Mouse (Mus musculus) liver, embryonic 16.5 days (tissue): Measurements from ENCODE around the gene Lman1l. TPM values are rescaled to one million over a fixed set of nuclear protein-coding genes. Genes with fewer than 3 reads are reported as not detected.

Source experiments
- ATAC-seq: fragments of 200-750 bp; cut with Nextera tagmentation; 2 replicates; pipeline ENCODE4 v1.8.0; 2017; ENCODE audit warnings: low read depth, mild to moderate bottlenecking, moderate number of reproducible peaks, moderate library complexity
- H3K27ac ChIP-seq: fragments of 300-500 bp; sonication (generic); 2 replicates; pipeline ENCODE4 v1.5.1; 2014; ENCODE audit warnings: mild to moderate bottlenecking, low read length
- H3K27me3 ChIP-seq: fragments of 300-500 bp; sonication (generic); 2 replicates; pipeline ENCODE4 v1.6.1; 2014; ENCODE audit warnings: low read depth, low read length, mixed read lengths; ENCODE audit not compliant: control insufficient read depth, insufficient read depth
- H3K36me3 ChIP-seq: fragments of 300-500 bp; sonication (generic); 2 replicates; pipeline ENCODE4 v1.6.1; 2014; ENCODE audit warnings: mild to moderate bottlenecking; ENCODE audit not compliant: control insufficient read depth, insufficient read depth
- H3K4me1 ChIP-seq: fragments of 300-500 bp; sonication (generic); 2 replicates; pipeline ENCODE4 v1.6.1; 2014; ENCODE audit warnings: low read depth, low read length, mixed read lengths; ENCODE audit not compliant: control insufficient read depth
- H3K4me2 ChIP-seq: fragments of 300-500 bp; sonication (generic); 2 replicates; pipeline ENCODE4 v1.6.1; 2014; ENCODE audit warnings: low read depth, low read length, mixed read lengths
- H3K4me3 ChIP-seq: fragments of 300-500 bp; sonication (generic); 2 replicates; pipeline ENCODE4 v1.5.1; 2014; ENCODE audit warnings: low read depth, mild to moderate bottlenecking, low read length
- H3K9ac ChIP-seq: fragments of 300-500 bp; sonication (generic); 2 replicates; pipeline ENCODE4 v1.6.1; 2014; ENCODE audit warnings: low read depth, low read length
- H3K9me3 ChIP-seq: fragments of 300-500 bp; sonication (generic); replicated peaks from 2 replicates; pipeline ENCODE4 v1.6.1; 2016; ENCODE audit warnings: low read length; ENCODE audit not compliant: control insufficient read depth
- WGBS: fragments of 180-500 bp; shearing (Covaris S2); extraction: QIAGEN DNeasy Blood & Tissue Kit; methylation state at CpG from one replicate; pipeline ENCODE4 v1.1.7; 2014; ENCODE audit not compliant: insufficient replicate concordance; 5-methylcytosine and 5-hydroxymethylcytosine counted together
- polyA plus RNA-seq: library from polyadenylated mRNA; unstranded; fragments of >200 nt; fragmentation: Nextera tagmentation; extraction: Ambion mirVana; gene quantifications from 2 replicates; pipeline ENCODE4 v1.2.1, GENCODE M21; 2015

The Lman1l gene
- polyA plus RNA-seq, 1 experiment from 2014 or later: not detected

DNA sequence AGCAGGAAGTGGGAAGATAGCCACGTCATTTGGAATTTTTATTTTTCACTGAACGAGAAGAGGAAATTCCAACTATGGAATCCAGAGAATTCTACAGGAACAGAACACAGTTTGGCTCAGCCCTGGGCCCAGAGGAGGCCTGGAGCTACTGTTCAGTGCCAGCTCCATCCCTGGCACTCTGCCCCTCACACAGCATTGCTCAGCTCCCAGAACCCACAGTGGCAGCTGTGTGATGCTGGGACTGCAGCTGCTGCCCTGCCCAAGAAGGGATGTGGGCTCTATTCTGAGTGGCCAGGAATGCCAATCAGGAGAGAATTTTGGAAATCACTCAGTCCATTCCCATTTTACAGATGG, 19.2 kb downstream of the Lman1l start:
- WGBS: 33% methylated on average over 2 of the region's 2 CpGs
- no peak overlapping the region for H3K9ac ChIP-seq
- H3K9me3 ChIP-seq: no peaks in the 10 kb centered on the region
- H3K4me1 ChIP-seq: peaks cover 7% of the 10 kb centered on the region
- no peak overlapping the region for H3K4me3 ChIP-seq
- no peak overlapping the region for H3K4me2 ChIP-seq
- no peak overlapping the region for H3K27ac ChIP-seq
- no peaks in the 10 kb centered on the region for H3K36me3 ChIP-seq
- peaks cover 17% of the 10 kb centered on the region for H3K27me3 ChIP-seq
- no peak for ATAC-seq

DNA sequence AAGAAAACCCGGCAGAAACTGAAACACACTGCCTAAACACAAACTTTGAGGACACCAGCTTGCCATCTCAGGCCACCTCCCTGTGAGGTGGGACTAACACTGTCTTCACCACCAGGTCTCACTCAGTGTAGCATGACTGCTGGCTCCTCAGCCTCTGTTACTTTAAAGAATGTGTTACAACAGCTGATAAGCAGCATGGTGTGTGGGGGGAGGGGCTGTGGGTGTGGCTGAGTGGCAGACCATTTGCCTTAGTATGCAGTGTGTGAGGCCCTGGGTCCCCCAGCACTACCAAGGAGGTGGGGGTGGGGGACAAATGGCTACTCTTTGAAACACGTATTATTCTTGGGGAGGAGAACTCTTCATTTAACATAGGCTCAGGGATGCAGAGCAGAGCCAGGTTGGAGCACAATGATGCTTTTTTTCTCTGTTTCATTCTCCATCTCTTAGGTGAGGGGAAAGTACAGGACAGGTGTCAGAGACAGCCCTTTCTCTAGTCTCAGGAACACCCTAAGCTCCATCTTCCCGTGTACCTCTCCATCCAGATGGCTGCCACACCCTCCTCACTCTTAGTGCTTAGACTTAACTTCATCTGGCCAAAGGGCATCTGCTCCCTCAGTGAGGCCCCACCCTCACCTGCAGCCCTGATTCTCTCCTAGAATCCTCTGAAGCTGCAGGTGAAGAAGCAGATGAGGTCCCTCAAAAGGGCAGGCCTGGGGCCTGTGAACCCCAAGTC, 19.8 kb downstream of the Lman1l start:
- H3K9ac ChIP-seq: no peak overlapping the region
- H3K9me3 ChIP-seq: no peaks in the 10 kb centered on the region
- WGBS: 17% methylated on average over 3 of the region's 3 CpGs
- ATAC-seq: 0 out of 2 replicates have a peak, but pooled peaks have one; percentile 24
- H3K4me3 ChIP-seq: no peak overlapping the region
- H3K27me3 ChIP-seq: peaks cover 11% of the 10 kb centered on the region; the same call in 1 of the 2 replicates
- no peak overlapping the region for H3K4me2 ChIP-seq
- peaks cover 7% of the 10 kb centered on the region for H3K4me1 ChIP-seq
- no peaks in the 10 kb centered on the region for H3K36me3 ChIP-seq
- no peak overlapping the region for H3K27ac ChIP-seq

DNA sequence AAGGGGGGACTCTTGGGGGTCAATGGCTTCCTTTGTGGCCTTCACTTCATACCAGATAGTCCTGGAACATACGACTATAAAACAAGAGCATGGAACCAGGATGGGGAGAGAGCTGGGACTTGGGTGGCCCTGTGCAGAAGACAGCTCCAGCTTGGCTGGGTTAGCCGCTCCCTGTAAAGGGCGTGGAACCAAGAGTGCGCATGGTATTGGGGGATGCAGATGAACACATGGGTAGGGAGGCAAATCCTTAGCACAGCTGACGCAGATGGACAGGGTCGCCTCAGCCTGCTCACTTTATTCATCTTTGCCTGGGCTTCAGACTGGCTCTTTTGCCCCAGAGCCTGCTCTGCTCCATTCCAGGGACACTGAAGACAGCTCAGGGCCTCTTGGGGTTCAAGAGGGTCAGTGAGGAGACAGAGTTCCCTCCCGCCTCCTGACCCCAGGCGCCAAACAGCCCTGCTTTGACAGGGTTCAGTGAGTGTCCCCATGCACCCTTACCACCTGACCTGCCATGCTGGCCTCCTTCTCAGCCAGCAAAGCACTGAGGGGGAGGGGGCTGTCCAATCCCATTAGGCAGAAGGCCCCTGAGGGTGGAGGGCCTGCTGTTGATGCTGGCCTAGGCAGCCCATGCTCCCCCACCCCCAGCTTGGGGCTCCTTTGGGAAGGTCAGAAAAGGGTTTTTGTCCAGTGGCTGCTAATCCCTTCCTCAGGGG, 21.6 kb downstream of the Lman1l start:
- 0 out of 2 replicates have a peak, but pooled peaks cover 2% of the 10 kb centered on the region for H3K27me3 ChIP-seq
- H3K4me1 ChIP-seq: peaks cover 10% of the 10 kb centered on the region
- H3K9me3 ChIP-seq: no peaks in the 10 kb centered on the region
- H3K36me3 ChIP-seq: no peaks in the 10 kb centered on the region
- no peak overlapping the region for H3K27ac ChIP-seq
- H3K9ac ChIP-seq: no peak overlapping the region
- H3K4me3 ChIP-seq: no peak overlapping the region
- no peak for ATAC-seq
- no peak overlapping the region for H3K4me2 ChIP-seq
- 53% methylated on average over 8 of the region's 8 CpGs for WGBS

DNA sequence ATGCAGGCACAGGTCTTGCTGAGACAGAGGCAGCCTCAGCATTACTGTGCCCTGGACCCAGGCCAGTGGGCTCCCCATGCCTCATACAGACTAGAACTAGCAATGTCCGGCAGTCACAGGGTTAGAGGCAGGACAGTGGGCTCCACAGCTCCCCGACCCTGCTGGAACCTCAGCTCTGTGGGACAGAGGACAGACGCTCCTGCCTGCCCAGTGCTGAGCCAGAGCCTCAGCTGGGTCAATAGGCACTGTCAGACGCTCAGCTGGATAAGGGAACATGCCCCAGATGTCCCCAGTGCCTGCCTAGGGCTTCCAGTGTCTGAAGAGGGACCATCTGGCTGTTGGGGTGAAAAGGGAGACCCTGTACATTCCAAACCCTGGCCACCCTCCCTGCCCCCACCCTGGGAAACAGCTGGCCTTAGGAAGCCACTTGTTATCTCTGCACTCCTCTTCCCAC, 22.6 kb downstream of the Lman1l start:
- H3K27ac ChIP-seq: no peak overlapping the region
- no peak overlapping the region for H3K9ac ChIP-seq
- no peaks in the 10 kb centered on the region for H3K27me3 ChIP-seq
- WGBS: 40% methylated on average over 4 of the region's 4 CpGs
- no peak overlapping the region for H3K4me3 ChIP-seq
- peaks cover 12% of the 10 kb centered on the region for H3K4me1 ChIP-seq
- H3K4me2 ChIP-seq: no peak overlapping the region
- H3K36me3 ChIP-seq: no peaks in the 10 kb centered on the region
- no peaks in the 10 kb centered on the region for H3K9me3 ChIP-seq
- ATAC-seq: no peak

DNA sequence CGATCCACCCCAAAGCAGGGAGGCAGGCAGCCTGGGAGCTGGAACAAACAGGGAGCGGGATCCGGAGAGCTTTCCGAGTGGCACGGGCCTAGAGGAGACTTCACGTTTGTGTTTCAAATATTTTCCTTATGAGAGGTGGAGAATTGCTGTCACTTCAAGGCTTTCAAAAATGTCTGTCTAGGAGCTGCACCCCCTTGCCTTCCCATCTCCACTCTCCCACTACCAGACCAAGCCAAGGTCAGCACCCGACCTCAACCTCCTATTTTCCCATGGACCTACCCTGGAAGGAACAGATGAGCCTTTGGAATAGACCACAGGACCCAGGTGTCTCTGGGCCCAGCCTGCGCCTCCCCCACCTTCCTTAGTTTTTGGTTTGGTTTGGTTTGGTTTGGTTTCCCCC, 23.3 kb downstream of the Lman1l start:
- Histone ChIP-seq H3K36me3 (no peaks in the 10 kb centered on the region), H3K4me3 (no peak overlapping the region), H3K9ac (no peak overlapping the region), H3K9me3 (no peaks in the 10 kb centered on the region), H3K27ac (no peak overlapping the region), H3K4me1 (peaks cover 12% of the 10 kb centered on the region), H3K27me3 (no peaks in the 10 kb centered on the region), H3K4me2 (no peak overlapping the region)
- no peak for ATAC-seq
- 80% methylated on average over 8 of the region's 8 CpGs for WGBS

DNA sequence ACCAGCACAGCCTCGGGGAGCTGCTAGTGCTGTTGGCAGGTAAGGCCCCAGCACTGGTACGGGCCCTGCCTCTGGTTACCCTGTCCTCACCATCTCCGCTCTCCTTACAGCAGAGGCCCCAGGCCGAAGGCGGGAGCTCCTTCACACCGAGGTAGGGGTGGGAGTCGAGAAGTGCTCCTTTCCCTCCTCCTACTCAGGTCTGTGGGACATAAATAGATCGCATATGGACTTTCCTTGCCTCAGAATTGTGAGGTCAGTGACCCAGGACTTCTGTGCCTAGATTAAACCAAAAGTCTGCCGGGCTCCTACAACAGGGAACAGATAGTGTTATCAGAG, 26.4 kb downstream of the Lman1l start:
- no peak for ATAC-seq
- 71% methylated on average over 9 of the region's 9 CpGs for WGBS

DNA sequence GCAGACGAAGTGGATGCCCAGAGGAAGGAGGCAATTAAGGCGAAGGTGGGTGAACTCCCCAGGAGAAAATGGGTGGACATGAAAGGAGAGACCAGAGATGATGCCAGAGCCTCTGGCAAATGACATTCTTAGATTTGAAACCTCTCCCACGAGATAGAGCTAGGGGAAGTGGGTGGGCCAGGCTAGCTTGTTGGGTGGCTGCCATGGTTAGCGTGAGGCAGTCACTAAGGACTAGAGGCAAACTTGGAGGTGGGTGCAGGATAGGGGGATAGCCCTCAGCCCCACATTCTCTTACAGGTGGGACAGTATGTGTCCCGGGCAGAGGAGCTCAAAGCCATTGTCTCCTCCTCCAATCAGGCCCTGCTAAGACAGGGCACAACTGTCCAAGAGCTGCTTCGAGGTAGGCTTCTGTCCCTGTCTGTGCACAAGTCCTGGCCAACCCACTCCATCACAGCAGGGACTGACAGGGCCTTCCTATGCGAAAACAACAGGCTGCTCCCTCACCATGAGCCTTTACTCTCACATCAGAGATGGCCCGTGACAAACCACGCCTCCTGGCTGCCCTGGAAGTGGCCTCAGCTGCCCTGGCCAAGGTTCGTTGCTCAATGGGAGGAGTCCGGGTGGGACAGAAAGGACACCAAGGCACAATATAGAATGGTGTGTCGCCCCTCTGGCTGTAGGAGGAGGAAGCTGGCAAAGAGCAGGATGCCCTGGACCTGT, 27.0 kb downstream of the Lman1l start:
- peaks cover 19% of the 10 kb centered on the region for H3K4me1 ChIP-seq
- H3K27ac ChIP-seq: no peak overlapping the region
- no peaks in the 10 kb centered on the region for H3K36me3 ChIP-seq
- no peaks in the 10 kb centered on the region for H3K27me3 ChIP-seq
- H3K4me3 ChIP-seq: no peak overlapping the region
- ATAC-seq: no peak
- H3K4me2 ChIP-seq: no peak overlapping the region
- 63% methylated on average over 12 of the region's 12 CpGs for WGBS
- H3K9me3 ChIP-seq: no peaks in the 10 kb centered on the region
- H3K9ac ChIP-seq: no peak overlapping the region

More for the DNA sequence above, 26.4 kb downstream of the Lman1l start:
- no peaks in the 10 kb centered on the region for H3K27me3 ChIP-seq
- H3K4me2 ChIP-seq: no peak overlapping the region
- H3K27ac ChIP-seq: no peak overlapping the region
- H3K4me1 ChIP-seq: peaks cover 14% of the 10 kb centered on the region
- H3K9me3 ChIP-seq: no peaks in the 10 kb centered on the region
- H3K9ac ChIP-seq: no peak overlapping the region
- H3K4me3 ChIP-seq: no peak overlapping the region
- no peaks in the 10 kb centered on the region for H3K36me3 ChIP-seq

DNA sequence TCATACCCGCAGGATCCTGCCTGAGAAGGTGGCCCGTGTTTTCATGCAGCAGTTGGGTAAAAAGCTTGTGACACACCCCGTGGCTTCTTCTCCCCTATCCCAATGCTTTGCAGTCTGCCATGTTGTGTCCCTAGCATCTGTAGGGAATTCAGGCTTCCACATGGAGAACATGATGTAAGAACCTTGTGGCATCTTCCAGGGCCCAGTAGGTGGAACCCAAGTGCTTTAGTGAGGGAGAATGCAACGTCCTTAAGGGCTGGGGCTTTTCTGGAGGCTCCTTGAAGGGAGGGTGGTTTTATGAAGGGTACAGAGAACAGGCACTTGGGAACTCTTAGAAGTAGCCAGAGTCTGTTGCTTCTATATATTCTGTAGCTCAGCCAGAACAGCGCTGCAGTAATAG, 29.8 kb downstream of the Lman1l start:
- H3K27ac ChIP-seq: no peak overlapping the region
- WGBS: 44% methylated on average over 5 of the region's 5 CpGs
- no peak overlapping the region for H3K4me3 ChIP-seq
- no peaks in the 10 kb centered on the region for H3K36me3 ChIP-seq
- no peak overlapping the region for H3K9ac ChIP-seq
- H3K9me3 ChIP-seq: no peaks in the 10 kb centered on the region
- no peak overlapping the region for H3K4me2 ChIP-seq
- peaks cover 20% of the 10 kb centered on the region for H3K4me1 ChIP-seq
- no peak for ATAC-seq
- H3K27me3 ChIP-seq: no peaks in the 10 kb centered on the region
